Mouse (Mus musculus): ENCODE data around the gene Zdhhc9.

DNA sequence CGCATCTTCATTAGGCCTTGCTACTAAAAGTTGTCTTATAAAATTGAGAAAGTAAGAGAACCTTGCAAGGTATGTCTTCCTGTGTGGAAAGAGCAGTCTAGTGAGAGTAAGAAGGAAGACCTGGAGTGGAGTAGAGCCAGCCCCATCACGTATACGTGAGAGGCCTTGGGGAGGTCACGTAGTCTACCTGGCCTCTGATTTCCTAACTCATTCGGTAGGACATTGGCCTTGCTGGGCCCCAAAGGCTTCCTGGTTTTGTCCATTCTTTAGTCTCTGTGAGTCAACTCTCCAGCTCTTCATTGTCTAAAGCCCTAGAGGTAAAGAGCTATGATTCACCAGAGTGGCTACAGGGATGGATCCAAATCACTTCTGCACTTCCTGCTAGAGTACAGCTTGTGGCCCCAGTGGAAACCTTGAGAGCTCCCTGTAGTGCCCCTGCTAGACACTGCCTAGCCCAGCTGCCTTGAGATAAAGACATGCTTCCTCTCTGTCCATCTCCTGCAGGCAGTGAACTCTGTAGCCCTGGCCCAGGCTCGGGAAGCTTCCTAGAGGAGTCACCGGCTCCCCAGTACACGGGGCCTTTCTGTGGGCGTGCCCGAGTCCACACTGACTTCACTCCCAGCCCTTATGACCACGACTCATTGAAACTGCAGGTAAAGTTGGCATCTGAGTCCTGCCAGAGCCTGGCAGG lies 50.3 kb downstream of the Zdhhc9 start:
- TF ChIP-seq GATA1 (IDR thresholded peaks at IDR 0.05; ENCODE audit: low read length) (no peak), TAL1 (IDR thresholded peaks at IDR 0.05; ENCODE audit: low read length) (no peak)

Data from erythroblast, embryonic 14.5 days (primary cell).